Mouse (Mus musculus) hindbrain, embryonic 16.5 days (tissue): ENCODE results near the gene Ift88. TPM values are rescaled to one million over a fixed set of nuclear protein-coding genes. Genes with fewer than 3 reads are reported as not detected.

Experiments used
- ATAC-seq: fragments of 200-750 bp; cut with Nextera tagmentation; 2 replicates; pipeline ENCODE4 v1.8.0; 2017; ENCODE audit warnings: moderate TSS enrichment, moderate library complexity
- H3K27ac ChIP-seq: fragments of 300-500 bp; sonication (generic); 2 replicates; pipeline ENCODE4 v1.5.1; 2014; ENCODE audit warnings: low read depth, mild to moderate bottlenecking, control low read depth, low read length, moderate library complexity
- H3K27me3 ChIP-seq: fragments of 300-500 bp; sonication (generic); replicated peaks from 2 replicates; pipeline ENCODE4 v1.6.1; 2014; ENCODE audit warnings: low read length; ENCODE audit not compliant: control insufficient read depth, insufficient read depth
- H3K36me3 ChIP-seq: fragments of 300-500 bp; sonication (generic); 2 replicates; pipeline ENCODE4 v1.6.1; 2014; ENCODE audit warnings: mild to moderate bottlenecking, low read length, moderate library complexity, mixed read lengths; ENCODE audit not compliant: control insufficient read depth, insufficient read depth
- H3K4me1 ChIP-seq: fragments of 300-500 bp; sonication (generic); 2 replicates; pipeline ENCODE4 v1.6.1; 2014; ENCODE audit warnings: low read depth, low read length; ENCODE audit not compliant: control insufficient read depth, insufficient read depth
- H3K4me2 ChIP-seq: fragments of 300-500 bp; sonication (generic); 2 replicates; pipeline ENCODE4 v1.6.1; 2014; ENCODE audit warnings: mild to moderate bottlenecking, low read length, control low read depth, moderate library complexity
- H3K4me3 ChIP-seq: fragments of 300-500 bp; sonication (generic); 2 replicates; pipeline ENCODE4 v1.5.1; 2014; ENCODE audit warnings: mild to moderate bottlenecking, low read length, control low read depth, moderate library complexity
- H3K9ac ChIP-seq: fragments of 300-500 bp; sonication (generic); 2 replicates; pipeline ENCODE4 v1.6.1; 2014; ENCODE audit warnings: low read depth, mild to moderate bottlenecking, control low read depth, low read length, moderate library complexity
- H3K9me3 ChIP-seq: fragments of 300-500 bp; sonication (generic); 2 replicates; pipeline ENCODE4 v1.6.1; 2014; ENCODE audit warnings: mild to moderate bottlenecking, low read length, moderate library complexity; ENCODE audit not compliant: control insufficient read depth
- WGBS: fragments of 180-500 bp; shearing (Covaris S2); extraction: QIAGEN DNeasy Blood & Tissue Kit; methylation state at CpG from one replicate; pipeline ENCODE4 v1.1.7; 2014; 5-methylcytosine and 5-hydroxymethylcytosine counted together
- polyA plus RNA-seq: library from polyadenylated mRNA; unstranded; fragments of >200 nt; fragmentation: Nextera tagmentation; extraction: Ambion mirVana; gene quantifications from 2 replicates; pipeline ENCODE4 v1.2.1, GENCODE M21; 2015

Gene Ift88
- polyA plus RNA-seq, 1 experiment from 2014 or later = 15.0 TPM

- Histone ChIP-seq H3K36me3 (peaks cover 21% of the 10 kb centered on the region), H3K27ac (no peak overlapping the region), H3K9me3 (0 out of 2 replicates have a peak, but pooled peaks cover 2% of the 10 kb centered on the region), H3K4me1 (no peaks in the 10 kb centered on the region), H3K4me3 (no peak overlapping the region), H3K27me3 (no peaks in the 10 kb centered on the region), H3K4me2 (no peak overlapping the region), H3K9ac (no peak overlapping the region)
- no peak for ATAC-seq
- WGBS = 89% methylated on average over 8 of the region's 8 CpGs
Observed at GRCm38 (mm10) chr14:57546131-57546530, 122.3 kb downstream of the Ift88 start.

- no peak overlapping the region for H3K4me3 ChIP-seq
- no peaks in the 10 kb centered on the region for H3K27me3 ChIP-seq
- ATAC-seq = no peak
- H3K9me3 ChIP-seq = 0 out of 2 replicates have a peak, but pooled peaks cover 2% of the 10 kb centered on the region
- no peak overlapping the region for H3K4me2 ChIP-seq
- no peak overlapping the region; the same call in 1 of the 2 replicates for H3K27ac ChIP-seq
- no peaks in the 10 kb centered on the region for H3K4me1 ChIP-seq
- peaks cover 21% of the 10 kb centered on the region for H3K36me3 ChIP-seq
- no peak overlapping the region for H3K9ac ChIP-seq
- 36% methylated on average over 12 of the region's 13 CpGs for WGBS
Observed at GRCm38 (mm10) chr14:57546557-57547021, 122.7 kb downstream of the Ift88 start.

GRCm38 (mm10) chr14:57547062-57547461 is 123.2 kb downstream of the Ift88 start:
- WGBS = 83% methylated on average over 5 of the region's 5 CpGs
- Histone ChIP-seq H3K4me3 (no peak overlapping the region), H3K9me3 (0 out of 2 replicates have a peak, but pooled peaks cover 2% of the 10 kb centered on the region), H3K4me2 (no peak overlapping the region), H3K36me3 (peaks cover 21% of the 10 kb centered on the region), H3K27me3 (no peaks in the 10 kb centered on the region), H3K27ac (no peak overlapping the region), H3K9ac (no peak overlapping the region), H3K4me1 (no peaks in the 10 kb centered on the region)
- no peak for ATAC-seq

- no peak for ATAC-seq
Observed at GRCm38 (mm10) chr14:57552945-57553344, 129.1 kb downstream of the Ift88 start.

GRCm38 (mm10) chr14:57554434-57554833 is 130.6 kb downstream of the Ift88 start:
- 92% methylated on average over 5 of the region's 5 CpGs for WGBS
- no peak overlapping the region for H3K27ac ChIP-seq

More at GRCm38 (mm10) chr14:57552945-57553344, 129.1 kb downstream of the Ift88 start:
- Histone ChIP-seq H3K27me3 (no peaks in the 10 kb centered on the region), H3K4me1 (no peaks in the 10 kb centered on the region), H3K36me3 (peaks cover 5% of the 10 kb centered on the region; the same call in 1 of the 2 replicates), H3K9me3 (no peaks in the 10 kb centered on the region), H3K27ac (no peak overlapping the region), H3K4me3 (no peak overlapping the region), H3K9ac (no peak overlapping the region), H3K4me2 (no peak overlapping the region)

GRCm38 (mm10) chr14:57555471-57556070 is 131.7 kb downstream of the Ift88 start:
- H3K36me3 ChIP-seq = 0 out of 2 replicates have a peak, but pooled peaks cover 2% of the 10 kb centered on the region
- H3K4me3 ChIP-seq = no peak overlapping the region
- whole genome bisulfite sequencing = 88% methylated on average over 7 of the region's 7 CpGs
- H3K9ac ChIP-seq = no peak overlapping the region
- no peak overlapping the region for H3K4me2 ChIP-seq
- H3K4me1 ChIP-seq = no peaks in the 10 kb centered on the region
- ATAC-seq = no peak
- H3K9me3 ChIP-seq = no peaks in the 10 kb centered on the region
- H3K27ac ChIP-seq = no peak overlapping the region
- H3K27me3 ChIP-seq = no peaks in the 10 kb centered on the region

More at GRCm38 (mm10) chr14:57554434-57554833, 130.6 kb downstream of the Ift88 start:
- no peak overlapping the region for H3K4me2 ChIP-seq
- no peak overlapping the region for H3K4me3 ChIP-seq
- no peaks in the 10 kb centered on the region for H3K4me1 ChIP-seq
- H3K36me3 ChIP-seq = peaks cover 5% of the 10 kb centered on the region; the same call in 1 of the 2 replicates
- no peak for ATAC-seq
- H3K27me3 ChIP-seq = no peaks in the 10 kb centered on the region
- no peak overlapping the region for H3K9ac ChIP-seq
- H3K9me3 ChIP-seq = no peaks in the 10 kb centered on the region

- Histone ChIP-seq H3K9me3 (no peaks in the 10 kb centered on the region), H3K27ac (no peak overlapping the region), H3K9ac (no peak overlapping the region), H3K4me2 (no peak overlapping the region), H3K4me1 (no peaks in the 10 kb centered on the region), H3K36me3 (0 out of 2 replicates have a peak, but pooled peaks cover 2% of the 10 kb centered on the region), H3K4me3 (no peak overlapping the region), H3K27me3 (no peaks in the 10 kb centered on the region)
- WGBS = 92% methylated on average over 1 of the region's 1 CpGs
- ATAC-seq = no peak
Observed at GRCm38 (mm10) chr14:57556922-57557321, 133.1 kb downstream of the Ift88 start.

- H3K4me2 ChIP-seq = no peak overlapping the region
- no peaks in the 10 kb centered on the region for H3K27me3 ChIP-seq
- ATAC-seq = no peak
- H3K9me3 ChIP-seq = no peaks in the 10 kb centered on the region
- WGBS = 95% methylated on average over 6 of the region's 6 CpGs
- H3K36me3 ChIP-seq = no peaks in the 10 kb centered on the region
- no peak overlapping the region for H3K9ac ChIP-seq
- no peak overlapping the region for H3K27ac ChIP-seq
- H3K4me1 ChIP-seq = peaks cover 2% of the 10 kb centered on the region
- no peak overlapping the region for H3K4me3 ChIP-seq
Observed at GRCm38 (mm10) chr14:57565626-57566025, 141.8 kb downstream of the Ift88 start.
